Mouse (Mus musculus): ENCODE results near the gene Nek5.

The Nek5 gene

GRCm38 (mm10) chr8:22089226-22089625 is 35.6 kb downstream of the Nek5 start:
- DNase-seq (ENCODE audit: low spot score in 2 of 2): no peak

DNA sequence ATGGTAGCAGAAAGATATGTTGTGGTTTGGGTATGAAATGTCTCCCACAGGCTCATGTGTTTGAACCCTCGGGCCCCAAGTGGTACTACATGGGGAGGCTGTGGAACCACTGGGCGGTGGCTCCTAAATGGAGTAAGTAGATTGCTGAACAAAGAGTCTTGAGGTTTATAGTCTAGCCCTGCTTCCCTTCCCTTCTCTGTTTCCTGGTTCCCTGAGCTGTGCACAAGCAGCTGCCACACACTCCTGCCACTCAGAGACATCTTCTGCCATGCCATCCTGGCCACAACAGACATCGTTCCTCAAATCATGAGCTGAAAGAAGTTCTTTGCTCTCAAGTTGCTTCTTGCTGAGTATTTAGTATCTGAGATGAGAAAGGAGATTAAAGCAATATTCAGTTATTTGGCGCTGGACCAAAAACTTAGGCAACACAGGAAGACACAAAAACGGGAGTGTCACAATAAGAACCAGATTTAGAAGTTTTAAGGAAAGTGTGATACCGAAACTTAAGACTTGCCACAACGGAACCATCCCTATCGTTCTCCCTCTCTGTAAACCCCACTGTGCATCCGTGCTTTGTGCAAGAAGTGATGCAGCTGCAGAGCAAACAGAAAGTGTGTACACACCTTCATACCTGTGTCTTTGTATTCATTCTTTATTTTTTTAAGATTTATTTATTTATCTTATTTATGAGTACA is 45.4 kb downstream of the Nek5 start:
- DNase-seq (ENCODE audit: low spot score in 2 of 2): no peak

- DNase-seq (ENCODE audit: low spot score in 2 of 2): no peak
Measured at GRCm38 (mm10) chr8:22061126-22061525, 63.7 kb downstream of the Nek5 start.

DNA sequence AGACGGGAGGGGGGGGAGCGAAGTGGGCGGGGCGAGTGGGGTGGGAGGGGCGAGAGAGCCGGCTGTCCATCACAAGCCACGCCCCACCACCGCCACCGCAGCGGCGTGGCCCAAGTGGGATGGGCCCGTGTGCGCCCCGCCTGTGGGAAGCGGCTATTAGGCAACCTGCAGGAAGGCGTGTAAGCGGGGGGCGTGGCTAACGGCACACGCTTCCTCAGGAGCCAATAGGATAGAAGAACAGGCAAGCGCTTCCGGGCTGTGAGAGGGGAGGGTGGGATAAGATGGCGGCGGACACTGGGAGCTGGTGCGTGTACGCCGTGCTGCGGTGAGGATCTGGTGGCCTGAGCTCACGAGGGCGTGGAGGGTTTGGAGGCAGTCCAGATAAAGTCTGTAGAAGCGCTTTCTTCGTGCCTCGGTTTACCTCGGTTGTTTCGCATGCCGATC is 64.4 kb downstream of the Nek5 start, which contains the start of gene Alg11:
Gene Alg11, plus strand, starts transcription at position 276 of the 444 bp plus-strand sequence.
- peak; percentile 86 to 99 for DNase-seq (ENCODE audit: low spot score in 2 of 2)

DNA sequence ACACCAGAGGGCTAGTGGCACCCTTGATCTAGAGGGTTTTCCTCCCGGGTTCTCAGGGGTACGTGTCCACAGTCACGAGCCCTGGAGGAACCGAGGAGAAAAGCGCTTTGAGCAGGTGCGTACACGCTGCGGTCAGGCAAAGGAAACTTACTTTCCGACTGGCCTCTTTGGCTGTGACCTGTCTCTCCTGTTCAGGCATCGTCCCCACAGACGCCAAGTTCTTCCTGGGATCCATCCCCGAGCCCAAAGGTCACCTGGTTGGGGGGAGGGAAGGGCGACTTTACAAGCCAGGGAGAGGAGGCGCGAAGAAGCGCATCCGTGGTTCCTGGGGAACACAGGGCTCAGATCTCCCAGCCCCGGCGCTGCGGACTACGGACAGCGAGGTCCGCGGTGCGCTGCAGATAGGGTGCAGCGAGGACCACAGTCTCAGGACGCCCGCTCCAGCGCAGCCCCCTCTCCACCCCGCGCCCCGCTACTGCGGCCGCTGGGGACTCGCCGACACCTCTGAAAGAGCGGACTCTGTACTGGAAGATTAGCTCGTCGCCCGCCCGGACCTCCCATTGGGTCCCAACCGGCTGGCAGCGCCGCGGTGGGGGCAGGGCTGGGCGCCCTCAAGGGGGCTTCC is 64.9 kb downstream of the Nek5 start, which contains the start of gene Atp7b:
Gene Atp7b, minus strand, starts transcription at position 485 of the 625 bp plus-strand sequence.
- peak in 1 of 2 experiments; percentile 75 for DNase-seq (ENCODE audit: low spot score in 2 of 2)

GRCm38 (mm10) chr8:22059153-22059738 is 65.6 kb downstream of the Nek5 start:
- no peak for DNase-seq (ENCODE audit: low spot score in 2 of 2)

DNA sequence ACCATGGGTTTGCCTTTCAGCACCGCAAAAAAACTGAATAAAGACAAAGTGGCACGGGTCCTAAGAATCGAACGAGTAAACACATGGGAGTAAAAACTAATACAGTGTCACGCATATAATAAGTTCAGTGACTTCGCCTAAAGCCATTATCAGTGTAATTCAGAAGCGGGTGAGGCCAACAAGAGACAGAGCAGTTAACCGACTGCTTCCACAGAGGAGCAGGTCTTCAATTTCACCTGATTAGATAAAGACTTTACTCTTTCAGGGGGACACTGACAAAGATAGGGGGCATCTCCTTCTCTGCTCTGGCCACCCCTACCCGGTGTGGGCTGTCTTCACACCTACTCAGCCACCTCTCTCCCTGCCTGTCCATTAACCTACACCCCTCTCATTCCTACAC is 66.5 kb downstream of the Nek5 start:
- DNase-seq (ENCODE audit: low spot score in 2 of 2): no peak

GRCm38 (mm10) chr8:22056850-22057249 is 68.0 kb downstream of the Nek5 start:
- no peak for DNase-seq (ENCODE audit: low spot score in 2 of 2)

- no peak for DNase-seq (ENCODE audit: low spot score in 2 of 2)
Measured at GRCm38 (mm10) chr8:22055492-22055877, 69.4 kb downstream of the Nek5 start.

- peak; percentile 25 to 40 for DNase-seq (ENCODE audit: low spot score in 2 of 2)
Measured at GRCm38 (mm10) chr8:22054674-22055491, 70.0 kb downstream of the Nek5 start.

- DNase-seq (ENCODE audit: low spot score in 2 of 2): peak; percentile 43 to 78
Measured at GRCm38 (mm10) chr8:22047699-22048464, 77.0 kb downstream of the Nek5 start.

- DNase-seq (ENCODE audit: low spot score in 2 of 2): no peak
Measured at GRCm38 (mm10) chr8:22043706-22044105, 81.1 kb downstream of the Nek5 start.

DNA sequence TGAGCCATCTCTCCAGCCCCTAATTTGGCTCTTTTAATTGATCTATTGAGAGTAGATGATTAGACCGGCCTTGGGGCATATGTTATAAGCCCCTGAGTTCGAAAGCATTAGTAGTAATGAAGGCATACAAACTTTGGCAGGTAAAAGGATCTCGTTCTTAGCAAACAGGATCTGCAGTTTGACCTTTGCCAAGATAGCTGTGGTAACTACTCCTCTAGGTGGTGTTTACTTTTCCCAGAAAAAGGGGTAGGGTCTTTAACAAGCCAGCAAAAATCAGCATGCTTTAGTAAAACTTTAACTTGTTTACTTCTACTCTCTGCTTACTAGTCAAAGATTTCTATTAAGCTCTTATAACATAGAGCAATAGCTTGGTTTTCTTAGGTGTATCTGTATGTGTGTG is 82.3 kb downstream of the Nek5 start:
- DNase-seq (ENCODE audit: low spot score in 2 of 2): no peak

DNA sequence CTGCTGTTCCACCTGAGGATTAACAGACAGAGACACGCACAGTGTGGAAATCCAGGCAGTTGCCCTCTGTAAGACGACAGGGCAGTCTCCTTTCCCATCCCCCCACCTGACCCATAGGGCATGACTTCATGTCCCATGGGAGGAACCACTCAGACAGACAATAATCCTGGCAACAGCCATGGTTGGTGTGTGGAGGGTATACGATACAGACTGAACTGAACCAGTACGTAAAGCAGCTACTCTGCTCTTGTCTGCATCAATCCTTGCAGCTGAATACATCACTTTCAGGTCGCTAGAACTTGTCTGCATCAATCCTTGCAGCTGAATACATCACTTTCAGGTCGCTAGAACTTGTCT is 84.7 kb downstream of the Nek5 start:
- no peak for DNase-seq (ENCODE audit: low spot score in 2 of 2)

GRCm38 (mm10) chr8:22039468-22040152 is 85.2 kb downstream of the Nek5 start:
- no peak for DNase-seq (ENCODE audit: low spot score in 2 of 2)

GRCm38 (mm10) chr8:22037022-22037421 is 87.8 kb downstream of the Nek5 start:
- DNase-seq (ENCODE audit: low spot score in 2 of 2): no peak

DNA sequence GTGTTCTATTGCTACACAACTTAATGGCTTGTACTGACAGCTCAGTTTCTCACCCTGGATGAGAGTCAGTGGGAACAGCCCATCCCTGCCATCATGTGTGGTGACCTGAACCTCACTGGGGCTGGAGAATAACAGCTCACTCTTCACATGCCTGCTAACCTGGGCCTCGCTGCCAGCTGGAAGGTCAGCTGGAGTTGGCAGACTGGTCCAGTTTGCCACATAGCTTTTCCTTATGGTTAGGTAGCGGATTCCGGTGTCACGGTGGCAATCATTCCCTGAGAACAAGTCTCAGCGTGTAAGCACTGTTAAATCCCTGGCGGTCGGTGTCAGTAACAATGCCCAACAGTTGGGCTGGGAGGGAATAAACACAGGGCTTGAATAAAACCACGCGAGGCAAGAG is 88.7 kb downstream of the Nek5 start:
- no peak for DNase-seq (ENCODE audit: low spot score in 2 of 2)

- DNase-seq (ENCODE audit: low spot score in 2 of 2): no peak
Measured at GRCm38 (mm10) chr8:22030990-22031389, 93.9 kb downstream of the Nek5 start.

DNA sequence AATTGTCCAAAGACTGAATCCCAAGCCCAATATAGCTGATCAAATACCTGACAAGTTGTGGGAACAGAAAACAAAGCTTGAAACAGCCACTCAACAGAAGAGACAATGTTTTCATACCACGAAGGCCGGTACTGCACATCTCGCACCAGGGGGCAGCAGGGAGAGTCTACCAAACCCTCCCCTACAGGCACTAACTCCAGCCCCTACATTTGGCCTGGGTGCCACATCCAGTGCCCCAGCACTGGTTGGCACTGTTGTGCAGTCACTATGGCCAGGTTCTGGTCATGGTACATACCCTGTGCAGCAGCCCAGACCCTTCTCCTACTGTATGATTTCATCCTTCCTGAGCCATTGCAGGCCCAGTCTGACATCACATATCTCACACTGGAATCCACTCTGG is 95.9 kb downstream of the Nek5 start:
- DNase-seq (ENCODE audit: low spot score in 2 of 2): no peak

DNA sequence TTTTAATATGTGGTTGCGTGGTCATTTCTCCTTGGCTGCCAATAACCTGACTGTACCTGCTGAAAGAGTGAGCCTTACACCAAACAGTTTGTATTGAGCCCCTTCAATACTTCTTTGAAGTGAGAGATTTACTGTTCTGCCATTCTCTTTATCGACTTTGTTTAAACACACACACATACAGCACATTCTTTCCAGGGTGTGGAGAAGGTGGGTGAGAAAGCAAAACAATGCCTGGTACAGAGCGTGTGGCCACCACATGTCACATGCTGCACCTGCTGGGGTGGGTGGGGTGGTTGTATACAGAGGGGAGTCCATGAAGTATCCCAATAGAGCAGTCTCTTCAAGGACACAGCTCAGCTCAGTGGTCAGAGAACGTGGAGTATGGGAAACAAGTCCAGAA is 99.6 kb downstream of the Nek5 start:
- DNase-seq (ENCODE audit: low spot score in 2 of 2): no peak

All from spleen, postnatal 10 days (tissue).